Mouse (Mus musculus) midbrain, embryonic 13.5 days (tissue): ENCODE measurements around the gene Cep295nl. TPM values are rescaled to one million over a fixed set of nuclear protein-coding genes. Genes with fewer than 3 reads are reported as not detected.

ENCODE experiments used
- ATAC-seq: fragments of 200-750 bp; cut with Nextera tagmentation; 2 replicates; pipeline ENCODE4 v1.8.0; 2017; ENCODE audit warnings: mild to moderate bottlenecking, moderate TSS enrichment, moderate library complexity
- H3K27ac ChIP-seq: fragments of 300-500 bp; sonication (generic); 2 replicates; pipeline ENCODE4 v1.5.1; 2015; ENCODE audit warnings: inconsistent platforms, mild to moderate bottlenecking, moderate library complexity
- H3K27me3 ChIP-seq: fragments of 300-500 bp; sonication (generic); 2 replicates; pipeline ENCODE4 v1.6.1; 2015; ENCODE audit warnings: mild to moderate bottlenecking, inconsistent platforms
- H3K36me3 ChIP-seq: fragments of 300-500 bp; sonication (generic); 2 replicates; pipeline ENCODE4 v1.6.1; 2015; ENCODE audit warnings: mild to moderate bottlenecking, inconsistent platforms
- H3K4me1 ChIP-seq: fragments of 300-500 bp; sonication (generic); replicated peaks from 2 replicates; pipeline ENCODE4 v1.6.1; 2015; ENCODE audit warnings: inconsistent platforms
- H3K4me2 ChIP-seq: fragments of 300-500 bp; sonication (generic); replicated peaks from 2 replicates; pipeline ENCODE4 v1.6.1; 2015; ENCODE audit warnings: moderate library complexity, mild to moderate bottlenecking, inconsistent platforms
- H3K4me3 ChIP-seq: fragments of 300-500 bp; sonication (generic); replicated peaks from 2 replicates; pipeline ENCODE4 v1.5.1; 2015; ENCODE audit warnings: mild to moderate bottlenecking, inconsistent platforms
- H3K9ac ChIP-seq: fragments of 300-500 bp; sonication (generic); replicated peaks from 2 replicates; pipeline ENCODE4 v1.6.1; 2015; ENCODE audit warnings: mild to moderate bottlenecking, inconsistent platforms
- H3K9me3 ChIP-seq: fragments of 300-500 bp; sonication (generic); 2 replicates; pipeline ENCODE4 v1.6.1; 2016; ENCODE audit warnings: mild to moderate bottlenecking, inconsistent platforms
- WGBS: fragments of 180-500 bp; shearing (Covaris S2); methylation state at CpG from one replicate; pipeline ENCODE4 v1.1.7; 2015; 5-methylcytosine and 5-hydroxymethylcytosine counted together
- polyA plus RNA-seq: library from polyadenylated mRNA; unstranded; fragments of >200 nt; fragmentation: Nextera tagmentation; extraction: Ambion mirVana; gene quantifications from 2 replicates; pipeline ENCODE4 v1.2.1, GENCODE M21; 2015

The Cep295nl gene
- polyA plus RNA-seq, 1 experiment from 2014 or later: 0.22 TPM

GRCm38 (mm10) chr11:118286434-118286833, 55.9 kb downstream of the Cep295nl start:
- Histone ChIP-seq H3K9me3 (no peaks in the 10 kb centered on the region), H3K9ac (no peak overlapping the region), H3K4me3 (no peak overlapping the region), H3K27ac (no peak overlapping the region), H3K36me3 (peaks cover 63% of the 10 kb centered on the region), H3K4me1 (peaks cover 23% of the 10 kb centered on the region), H3K4me2 (no peak overlapping the region), H3K27me3 (no peaks in the 10 kb centered on the region)
- ATAC-seq: no peak
- WGBS: 97% methylated on average over 9 of the region's 9 CpGs

GRCm38 (mm10) chr11:118285791-118286190, 56.5 kb downstream of the Cep295nl start:
- H3K9me3 ChIP-seq: no peaks in the 10 kb centered on the region
- H3K4me1 ChIP-seq: peaks cover 22% of the 10 kb centered on the region
- H3K4me2 ChIP-seq: no peak overlapping the region
- peaks cover 69% of the 10 kb centered on the region for H3K36me3 ChIP-seq
- 92% methylated on average over 13 of the region's 13 CpGs for WGBS
- no peak overlapping the region for H3K27ac ChIP-seq
- H3K9ac ChIP-seq: no peak overlapping the region
- no peak overlapping the region for H3K4me3 ChIP-seq
- no peak for ATAC-seq
- no peaks in the 10 kb centered on the region for H3K27me3 ChIP-seq

Other genes with a start within 250 kb of the Cep295nl start
- 0.19 and 0.34 TPM in 2 replicates for gene Dnah17, start 211.9 kb downstream of the Cep295nl start, polyA plus RNA-seq
- 22.3 and 30.7 TPM in 2 replicates for gene Cyth1, start 93.9 kb downstream of the Cep295nl start, polyA plus RNA-seq
- 16.3 and 16.8 TPM in 2 replicates for gene Usp36, start 52.3 kb downstream of the Cep295nl start, polyA plus RNA-seq
- 37.2 and 42.2 TPM in 2 replicates for gene Timp2, start 13.2 kb upstream of the Cep295nl start, polyA plus RNA-seq
- 1.7 and 2.3 TPM in 2 replicates for gene Lgals3bp, start 59.6 kb upstream of the Cep295nl start, polyA plus RNA-seq
- gene Cant1, start 76.6 kb upstream of the Cep295nl start, polyA plus RNA-seq: 23.5 and 26.0 TPM in 2 replicates
- gene C1qtnf1, start 85.7 kb upstream of the Cep295nl start, polyA plus RNA-seq: 2.5 and 2.8 TPM in 2 replicates
- gene Engase, start 134.3 kb upstream of the Cep295nl start, polyA plus RNA-seq: 6.3 and 6.4 TPM in 2 replicates